Mouse (Mus musculus): ENCODE measurements around the gene Smc2. TPM values are rescaled to one million over a fixed set of nuclear protein-coding genes. Genes with fewer than 3 reads are reported as not detected.
"Not testable (repeated sequence)": the region's sequence is repeated elsewhere in the genome, so short reads cannot be mapped to it uniquely, and the experiment has no call there.

Gene Smc2
- 143 and 187 TPM in 2 replicates for polyA plus RNA-seq (2015; fragmentation: Nextera tagmentation; extraction: Ambion mirVana)

DNA sequence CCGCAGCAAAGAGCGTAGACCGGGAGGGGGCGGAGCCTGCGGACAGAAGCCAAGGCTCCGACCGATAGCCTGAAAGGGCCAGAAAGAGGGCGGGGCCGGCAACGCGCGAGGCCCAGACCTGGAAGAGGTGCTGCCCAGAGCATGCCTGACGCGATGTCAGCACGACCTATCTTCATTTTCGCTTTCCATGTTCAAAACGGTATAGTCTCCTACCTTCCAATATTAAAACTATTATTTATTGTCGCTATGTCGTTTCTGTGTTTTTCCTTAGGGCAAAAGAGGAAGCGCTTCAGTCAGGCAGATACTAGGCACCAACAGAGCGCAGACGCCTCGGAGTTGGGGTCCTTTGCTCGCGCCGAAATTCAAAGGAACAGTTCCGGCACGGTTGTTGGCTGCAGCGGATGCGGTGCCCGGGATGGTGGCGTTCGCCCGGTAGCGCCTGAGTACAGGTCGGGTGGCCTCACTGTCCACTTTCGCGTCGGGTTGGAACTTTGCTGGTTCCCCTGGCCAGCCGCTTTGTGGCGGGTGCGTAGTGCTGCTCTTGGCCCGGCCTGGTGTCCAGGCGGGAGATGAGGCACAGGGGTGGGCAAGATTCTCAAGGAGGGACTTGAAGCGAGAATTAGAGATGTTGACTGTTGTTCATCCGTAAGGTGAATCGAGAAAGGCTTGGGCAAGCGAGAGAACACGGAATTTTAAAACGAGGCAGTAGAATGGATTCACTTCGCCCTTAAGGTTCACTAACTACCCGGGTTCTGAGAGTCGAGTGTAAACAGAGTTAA is at the start of gene Smc2:
Gene Smc2, plus strand, starts transcription at position 358 of the 779 bp plus-strand sequence.
- peak; percentile 100 for ATAC-seq
- Histone ChIP-seq H3K4me3 (replicated peaks) (peak within 1 kb of the TSS; percentile 69), H3K9ac (peak within 1 kb of the TSS; percentile 72), H3K27ac (peak within 1 kb of the TSS; percentile 67), H3K36me3 (0 out of 2 replicates have a peak, but pooled peaks cover 5% of the 10 kb centered on the region), H3K9me3 (no peaks in the 10 kb centered on the region), H3K4me2 (replicated peaks) (peak within 1 kb of the TSS; percentile 71), H3K27me3 (replicated peaks) (no peaks in the 10 kb centered on the region), H3K4me1 (replicated peaks) (no peaks in the 10 kb centered on the region)
- WGBS = under 1% methylated on average over 53 of the region's 53 CpGs

DNA sequence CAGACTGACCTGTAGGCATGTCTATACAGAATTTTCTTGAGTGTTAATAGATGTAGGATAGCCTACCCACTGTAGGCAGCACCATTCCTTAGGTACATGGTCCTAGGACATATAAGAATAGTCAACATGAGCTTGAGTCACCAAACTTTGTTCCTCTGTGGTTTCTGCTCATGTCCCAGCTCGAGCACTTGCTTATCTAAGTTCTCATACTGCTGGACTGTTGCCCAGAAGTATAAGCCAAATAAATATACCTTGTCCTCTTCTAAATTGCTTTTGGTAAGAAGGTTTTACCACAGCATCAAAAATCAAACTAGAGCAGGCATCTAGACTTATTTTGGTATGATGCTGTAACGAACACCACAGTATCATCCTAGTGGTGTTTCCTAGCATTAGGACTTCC is 27.5 kb upstream of the Smc2 start:
- WGBS = 78% methylated on average over 2 of the region's 2 CpGs
- H3K27me3 ChIP-seq (replicated peaks) = no peaks in the 10 kb centered on the region
- no peak overlapping the region for H3K4me3 ChIP-seq (replicated peaks)
- no peak for ATAC-seq
- H3K27ac ChIP-seq = no peak overlapping the region
- H3K4me1 ChIP-seq (replicated peaks) = no peaks in the 10 kb centered on the region
- no peak overlapping the region for H3K9ac ChIP-seq
- no peaks in the 10 kb centered on the region for H3K36me3 ChIP-seq
- no peaks in the 10 kb centered on the region for H3K9me3 ChIP-seq
- no peak overlapping the region for H3K4me2 ChIP-seq (replicated peaks)

DNA sequence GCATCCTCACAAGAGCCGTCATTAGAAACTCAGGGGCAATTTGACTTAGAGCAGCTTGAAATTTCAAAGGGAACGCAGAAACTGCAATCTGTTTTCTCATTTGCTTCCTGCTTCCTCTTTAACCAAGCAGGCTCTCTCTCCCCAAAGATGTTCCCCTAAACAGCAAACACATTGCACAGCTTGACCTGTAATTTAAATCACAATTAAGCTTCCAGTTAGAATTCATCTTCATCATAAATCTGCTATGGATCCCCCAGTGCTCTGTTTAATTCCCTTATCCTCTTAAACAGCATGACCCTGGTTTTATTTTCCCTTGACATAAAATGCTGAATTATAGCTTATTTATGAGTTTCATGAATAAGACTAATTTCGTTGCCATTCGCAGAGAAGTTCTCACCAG is 15.4 kb upstream of the Smc2 start:
- H3K27me3 ChIP-seq (replicated peaks) = no peaks in the 10 kb centered on the region
- no peaks in the 10 kb centered on the region for H3K9me3 ChIP-seq
- ATAC-seq = no peak
- no peaks in the 10 kb centered on the region for H3K4me1 ChIP-seq (replicated peaks)
- WGBS = 67% methylated on average over 4 of the region's 4 CpGs
- H3K36me3 ChIP-seq = no peaks in the 10 kb centered on the region
- no peak overlapping the region for H3K9ac ChIP-seq
- no peak overlapping the region for H3K4me2 ChIP-seq (replicated peaks)
- no peak overlapping the region for H3K27ac ChIP-seq
- no peak overlapping the region for H3K4me3 ChIP-seq (replicated peaks)

DNA sequence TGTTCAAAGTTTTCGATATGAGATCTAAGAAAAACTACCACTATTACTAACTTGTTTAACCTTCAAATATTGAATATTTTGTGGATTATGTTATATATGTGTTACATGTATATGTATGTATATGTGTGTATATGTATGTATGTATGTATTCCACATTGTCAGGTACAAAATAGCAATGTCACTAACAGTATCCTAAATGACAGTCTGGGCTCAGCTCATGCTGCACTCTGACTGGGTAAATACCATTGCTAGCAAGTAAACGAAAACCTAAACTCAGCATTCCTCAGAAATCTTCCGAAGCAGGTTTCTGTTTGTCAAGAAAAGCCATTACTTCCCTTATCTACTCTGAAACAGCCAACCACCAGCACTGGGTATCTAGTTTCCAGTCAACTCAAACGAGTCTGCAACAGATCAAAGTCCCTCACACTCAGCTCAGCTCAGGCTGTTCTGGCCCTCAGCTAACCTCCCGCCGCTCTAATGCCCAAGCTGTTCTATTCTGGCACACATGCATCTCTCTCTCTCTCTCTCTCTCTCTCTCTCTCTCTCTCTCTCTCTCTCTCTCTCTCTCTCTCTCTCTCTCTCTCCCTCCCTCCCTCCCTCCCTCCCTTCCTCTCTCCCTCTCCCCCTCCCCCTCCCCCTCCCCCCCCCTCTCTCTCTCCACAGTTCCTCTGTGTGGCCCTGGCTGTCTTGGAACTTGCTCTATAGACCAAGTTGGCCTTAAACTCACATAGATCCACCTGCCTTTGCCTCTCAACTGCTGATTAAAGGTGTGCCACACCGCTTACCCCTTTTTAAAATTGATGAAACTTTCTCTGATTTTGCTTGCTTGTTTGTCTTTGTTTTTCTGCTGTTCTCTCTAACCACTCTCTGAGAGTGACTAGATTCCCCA is 9.5 kb upstream of the Smc2 start:
- Histone ChIP-seq H3K4me1 (replicated peaks) (no peaks in the 10 kb centered on the region), H3K4me2 (replicated peaks) (no peak overlapping the region; the same call in 1 of the 2 replicates), H3K36me3 (no peaks in the 10 kb centered on the region), H3K9me3 (no peaks in the 10 kb centered on the region), H3K9ac (no peak overlapping the region), H3K27ac (no peak overlapping the region), H3K4me3 (replicated peaks) (no peak overlapping the region), H3K27me3 (replicated peaks) (no peaks in the 10 kb centered on the region)
- WGBS = 24% methylated on average over 7 of the region's 7 CpGs
- ATAC-seq = peak; percentile 99

DNA sequence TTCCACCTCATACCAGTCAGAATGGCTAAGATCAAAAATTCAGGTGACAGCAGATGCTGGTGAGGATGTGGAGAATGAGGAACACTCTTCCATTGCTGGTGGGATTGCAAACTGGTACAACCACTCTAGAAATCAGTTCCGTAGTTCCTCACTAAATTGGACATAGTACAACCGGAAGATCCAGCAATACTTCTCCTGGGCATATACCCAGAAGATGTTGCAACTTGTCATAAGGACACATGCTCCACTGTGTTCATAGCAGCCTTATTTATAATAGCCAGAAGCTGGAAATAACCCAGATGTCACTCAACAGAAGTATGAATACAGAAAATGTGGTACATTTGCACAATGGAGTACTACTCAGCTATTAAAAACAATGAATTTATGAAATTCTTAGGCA is 3.5 kb upstream of the Smc2 start:
- H3K36me3 ChIP-seq; H3K9me3 ChIP-seq; H3K27me3 ChIP-seq (replicated peaks); H3K4me2 ChIP-seq (replicated peaks); H3K9ac ChIP-seq; H3K4me1 ChIP-seq (replicated peaks); H3K27ac ChIP-seq; H3K4me3 ChIP-seq (replicated peaks); ATAC-seq: not testable (repeated sequence)
- 93% methylated on average over 2 of the region's 2 CpGs for WGBS

DNA sequence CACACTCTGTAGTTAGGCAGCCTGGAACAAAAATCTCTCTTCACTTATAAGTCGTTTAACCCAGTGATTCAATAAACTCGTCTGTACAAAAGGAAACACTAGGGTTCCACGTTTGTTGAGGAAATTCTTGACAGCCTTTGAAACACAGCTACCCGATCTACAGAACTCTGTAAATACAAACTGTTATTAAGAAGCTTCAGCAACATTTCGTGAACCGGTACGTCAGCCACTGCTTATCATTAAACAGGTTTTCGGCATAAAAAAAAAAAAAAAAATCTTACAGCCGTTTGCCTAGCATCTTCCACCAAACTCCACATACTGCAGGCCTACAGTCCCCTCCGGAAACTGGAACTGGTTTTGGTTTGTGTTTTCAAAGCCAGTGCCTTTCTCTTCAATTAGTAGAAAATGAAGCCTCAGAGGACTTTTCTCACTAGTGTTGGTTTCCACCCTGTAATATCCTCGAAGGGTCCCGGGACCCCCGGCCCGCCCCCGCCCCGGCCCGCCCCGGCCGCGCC is 615 bp upstream of the Smc2 start:
- H3K36me3 ChIP-seq = 0 out of 2 replicates have a peak, but pooled peaks cover 5% of the 10 kb centered on the region
- ATAC-seq = peak; percentile 75
- H3K4me1 ChIP-seq (replicated peaks) = no peaks in the 10 kb centered on the region
- H3K9ac ChIP-seq = peak overlapping the region; percentile 72
- no peaks in the 10 kb centered on the region for H3K9me3 ChIP-seq
- peak overlapping the region; percentile 69 for H3K4me3 ChIP-seq (replicated peaks)
- no peaks in the 10 kb centered on the region for H3K27me3 ChIP-seq (replicated peaks)
- H3K4me2 ChIP-seq (replicated peaks) = peak overlapping the region; percentile 71
- WGBS = under 1% methylated on average over 20 of the region's 20 CpGs
- peak overlapping the region; percentile 67 for H3K27ac ChIP-seq

DNA sequence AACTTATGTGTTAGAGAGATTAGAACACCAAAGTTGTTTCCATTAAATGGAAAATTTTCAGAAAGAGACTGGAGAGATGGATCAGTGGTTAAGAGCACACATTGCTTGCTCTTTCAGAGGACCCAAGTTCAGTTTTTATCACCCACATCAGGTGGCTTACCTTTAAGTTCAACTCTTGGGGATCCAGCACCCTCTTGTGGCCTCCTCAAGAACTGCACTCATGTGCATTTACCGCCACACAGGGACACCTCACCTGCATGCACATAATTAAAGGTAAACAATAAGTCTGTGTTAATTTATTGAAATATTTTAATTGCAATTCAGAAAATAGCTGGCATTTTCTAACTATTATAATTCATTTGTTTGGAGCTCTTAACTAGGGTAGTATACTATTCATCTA is 20.7 kb downstream of the Smc2 start:
- Histone ChIP-seq H3K4me1 (replicated peaks) (no peaks in the 10 kb centered on the region), H3K4me3 (replicated peaks) (no peak overlapping the region), H3K4me2 (replicated peaks) (no peak overlapping the region), H3K27ac (no peak overlapping the region), H3K9me3 (no peaks in the 10 kb centered on the region), H3K27me3 (replicated peaks) (no peaks in the 10 kb centered on the region), H3K9ac (no peak overlapping the region), H3K36me3 (peaks cover 12% of the 10 kb centered on the region; the same call in 1 of the 2 replicates)
- 95% methylated on average over 1 of the region's 1 CpGs for WGBS
- ATAC-seq = no peak

DNA sequence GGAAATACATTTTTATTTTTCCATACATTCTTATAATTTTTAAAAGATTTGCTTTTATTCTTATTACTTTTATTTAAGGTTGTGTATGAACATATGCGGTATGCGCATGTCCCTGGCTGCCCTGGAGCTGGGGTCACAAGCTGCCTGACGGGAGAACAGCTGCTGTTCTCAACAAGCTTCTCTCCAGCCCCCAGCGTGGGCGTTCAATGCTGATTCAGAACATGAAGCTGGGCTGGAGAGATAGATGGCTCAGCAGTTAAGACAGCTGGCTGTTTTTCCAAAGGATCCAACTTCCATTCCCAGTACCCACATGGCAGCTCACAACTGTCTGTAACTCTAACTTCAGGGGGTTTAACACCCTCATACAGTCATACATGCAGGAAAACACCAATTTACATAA is 22.3 kb downstream of the Smc2 start:
- H3K4me2 ChIP-seq (replicated peaks) = no peak overlapping the region
- no peaks in the 10 kb centered on the region for H3K9me3 ChIP-seq
- peaks cover 12% of the 10 kb centered on the region; the same call in 1 of the 2 replicates for H3K36me3 ChIP-seq
- 91% methylated on average over 5 of the region's 5 CpGs for WGBS
- no peak overlapping the region for H3K9ac ChIP-seq
- no peak overlapping the region for H3K27ac ChIP-seq
- no peaks in the 10 kb centered on the region for H3K27me3 ChIP-seq (replicated peaks)
- H3K4me1 ChIP-seq (replicated peaks) = no peaks in the 10 kb centered on the region
- ATAC-seq = no peak
- no peak overlapping the region for H3K4me3 ChIP-seq (replicated peaks)

DNA sequence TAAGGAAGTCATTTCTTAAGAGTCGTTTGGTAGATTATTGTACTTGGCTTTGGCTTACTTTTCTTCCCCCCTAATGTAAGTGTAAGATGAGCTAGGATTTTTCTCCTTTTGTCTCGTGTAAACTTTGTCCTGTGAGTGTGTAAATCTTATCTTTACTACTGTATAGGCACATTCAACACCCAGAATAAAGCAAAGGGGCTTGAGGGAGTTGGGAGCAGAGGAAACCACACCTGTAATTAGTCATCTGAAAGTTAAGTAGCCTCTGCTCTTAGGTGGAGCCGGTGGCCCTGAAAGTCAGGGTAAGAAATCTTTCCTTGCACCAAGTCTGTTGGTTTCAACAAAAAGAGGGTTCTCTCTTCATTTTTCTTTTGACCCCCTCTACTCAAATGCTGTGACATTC is 34.4 kb downstream of the Smc2 start:
- no peak overlapping the region for H3K4me3 ChIP-seq (replicated peaks)
- ATAC-seq = peak; percentile 73; the same call in 1 of the 2 replicates
- H3K36me3 ChIP-seq = 0 out of 2 replicates have a peak, but pooled peaks cover 9% of the 10 kb centered on the region
- H3K27ac ChIP-seq = no peak overlapping the region
- WGBS = 70% methylated on average over 3 of the region's 3 CpGs
- H3K4me2 ChIP-seq (replicated peaks) = no peak overlapping the region
- no peak overlapping the region for H3K9ac ChIP-seq
- H3K27me3 ChIP-seq (replicated peaks) = no peaks in the 10 kb centered on the region
- H3K4me1 ChIP-seq (replicated peaks) = no peaks in the 10 kb centered on the region
- H3K9me3 ChIP-seq = no peaks in the 10 kb centered on the region

DNA sequence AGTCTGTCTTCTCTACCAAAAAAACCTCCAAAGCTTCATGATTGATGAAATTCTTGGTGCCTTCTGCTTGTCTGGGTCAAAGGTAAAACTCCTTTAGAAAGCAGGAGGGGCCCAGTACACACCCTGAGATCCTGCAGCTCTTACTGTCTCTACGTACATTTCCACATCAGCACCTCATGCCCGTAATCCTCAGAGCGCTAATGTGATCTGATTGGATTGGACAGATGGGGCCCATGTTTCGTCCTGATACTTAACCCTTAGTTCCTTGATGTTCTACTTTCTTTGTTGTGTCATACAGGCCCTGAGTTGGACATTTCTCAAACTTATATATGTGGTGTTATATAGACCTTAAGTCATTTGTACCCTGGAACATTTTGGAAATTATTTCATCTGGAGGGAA is 48.4 kb downstream of the Smc2 start:
- Histone ChIP-seq H3K27me3 (replicated peaks) (no peaks in the 10 kb centered on the region), H3K4me3 (replicated peaks) (no peak overlapping the region), H3K36me3 (0 out of 2 replicates have a peak, but pooled peaks cover 6% of the 10 kb centered on the region), H3K27ac (no peak overlapping the region), H3K4me1 (replicated peaks) (no peaks in the 10 kb centered on the region), H3K4me2 (replicated peaks) (no peak overlapping the region), H3K9me3 (no peaks in the 10 kb centered on the region), H3K9ac (no peak overlapping the region)
- no peak for ATAC-seq
- WGBS = 85% methylated on average over 4 of the region's 4 CpGs

DNA sequence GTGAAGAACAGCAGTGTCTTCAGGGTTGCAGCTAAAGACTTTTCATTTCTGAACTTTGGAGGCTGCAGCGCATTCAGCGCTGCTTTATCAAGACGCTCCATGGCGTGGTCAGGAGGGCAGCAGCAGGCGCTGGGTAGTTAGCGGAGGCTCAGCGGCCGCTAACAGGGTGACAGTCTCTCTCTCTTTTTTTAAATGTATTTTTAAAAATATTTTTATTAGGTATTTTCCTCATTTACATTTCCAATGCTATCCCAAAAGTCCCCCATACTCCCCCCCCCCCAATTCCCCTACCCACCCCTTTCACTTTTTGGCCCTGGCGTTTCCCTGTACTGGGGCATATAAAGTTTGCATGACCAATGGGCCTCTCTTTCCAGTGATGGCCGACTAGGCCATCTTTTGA is 58.1 kb downstream of the Smc2 start, which contains the start of gene Vma21-ps:
Gene Vma21-ps, minus strand, starts transcription at position 101 of the 400 bp plus-strand sequence.
- WGBS = 96% methylated on average over 10 of the region's 10 CpGs

DNA sequence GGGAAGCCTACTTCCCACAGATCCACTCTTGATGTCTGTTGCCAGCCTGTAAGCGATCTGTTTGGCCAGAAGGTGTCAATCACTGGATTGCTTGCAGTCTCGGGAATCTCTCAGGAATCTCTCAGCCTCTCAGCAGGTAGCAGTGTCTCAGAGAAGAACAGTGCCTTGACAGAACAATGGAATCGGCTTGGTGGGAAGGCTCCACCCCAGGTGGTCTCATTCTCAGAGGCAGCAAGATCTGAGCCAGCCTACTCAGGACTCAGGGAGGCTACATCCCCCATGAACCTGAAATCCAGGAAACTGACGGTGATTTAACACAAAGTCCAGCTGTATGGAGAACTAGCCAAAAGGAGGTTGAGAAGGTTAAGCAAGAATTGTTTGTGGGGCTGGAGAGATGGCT is 78.5 kb downstream of the Smc2 start:
- no peaks in the 10 kb centered on the region for H3K27me3 ChIP-seq (replicated peaks)
- H3K27ac ChIP-seq = no peak overlapping the region
- no peak overlapping the region for H3K9ac ChIP-seq
- no peaks in the 10 kb centered on the region for H3K4me1 ChIP-seq (replicated peaks)
- no peak overlapping the region for H3K4me3 ChIP-seq (replicated peaks)
- WGBS = 24% methylated on average over 4 of the region's 4 CpGs
- no peak for ATAC-seq
- H3K36me3 ChIP-seq = no peaks in the 10 kb centered on the region
- no peaks in the 10 kb centered on the region for H3K9me3 ChIP-seq
- no peak overlapping the region for H3K4me2 ChIP-seq (replicated peaks)

More for the DNA sequence above, 58.1 kb downstream of the Smc2 start, which contains the start of gene Vma21-ps:
- H3K4me1 ChIP-seq (replicated peaks); H3K9me3 ChIP-seq; ATAC-seq; H3K27ac ChIP-seq; H3K4me3 ChIP-seq (replicated peaks); H3K27me3 ChIP-seq (replicated peaks); H3K36me3 ChIP-seq; H3K9ac ChIP-seq; H3K4me2 ChIP-seq (replicated peaks): not testable (repeated sequence)
